Mouse (Mus musculus) ES-E14 (cell line): ENCODE measurements around the gene Gm17509. TPM values are rescaled to one million over a fixed set of nuclear protein-coding genes. Genes with fewer than 3 reads are reported as not detected.

Experiments used
- DNase-seq: peaks from one replicate; pipeline ENCODE4 v3.0.0-alpha.2; 2013; ENCODE audit warnings: low read depth, low spot score
- H3K27ac ChIP-seq: 2 replicates; pipeline ENCODE4 v1.5.1; 2012; ENCODE audit warnings: low read depth, mild to moderate bottlenecking, low read length, moderate library complexity, mixed read lengths; ENCODE audit not compliant: poor library complexity, insufficient read depth, severe bottlenecking
- H3K36me3 ChIP-seq: 2 replicates; pipeline ENCODE4 v1.6.1; 2012; ENCODE audit warnings: mild to moderate bottlenecking, low read length, moderate library complexity, mixed read lengths; ENCODE audit not compliant: control insufficient read depth, poor library complexity, insufficient read depth, severe bottlenecking
- H3K4me1 ChIP-seq, 2 experiments: fragments of 150-350 bp in 1 of 2; sonication (generic) in 1 of 2; 2 replicates each; pipeline ENCODE4 v1.6.1; 2012; ENCODE audit warnings: low read length in 2 of 2, mild to moderate bottlenecking in 1 of 2, mixed read lengths in 1 of 2; ENCODE audit not compliant: control insufficient read depth in 2 of 2, insufficient read depth in 2 of 2, poor library complexity in 1 of 2
- H3K4me3 ChIP-seq, 2 experiments: fragments of 150-350 bp in 1 of 2; sonication (generic) in 1 of 2; 2 replicates each; pipeline ENCODE4 v1.5.1; 2012; ENCODE audit warnings: low read length in 2 of 2, low read depth in 1 of 2, mild to moderate bottlenecking in 1 of 2, mixed read lengths in 1 of 2; ENCODE audit not compliant: insufficient read depth in 1 of 2, poor library complexity in 1 of 2, severe bottlenecking in 1 of 2
- H3K9ac ChIP-seq: 2 replicates; pipeline ENCODE4 v1.6.1; 2012; ENCODE audit warnings: low read depth, mild to moderate bottlenecking, low read length, mixed read lengths; ENCODE audit not compliant: poor library complexity, insufficient read depth, severe bottlenecking
- H3K9me3 ChIP-seq: fragments of 150-350 bp; sonication (generic); 2 replicates; pipeline ENCODE4 v1.6.1; 2012; ENCODE audit warnings: low read depth, mild to moderate bottlenecking, low read length; ENCODE audit not compliant: control insufficient read depth, insufficient read depth
- CHD2 ChIP-seq: IDR thresholded peaks from 2 replicates; pipeline ENCODE4 v1.6.1; 2014; ENCODE audit warnings: mild to moderate bottlenecking, low read depth, low read length, inconsistent platforms
- HCFC1 ChIP-seq: IDR thresholded peaks from 2 replicates; pipeline ENCODE4 v1.6.1; 2012; ENCODE audit warnings: low read length, inconsistent platforms, borderline replicate concordance; ENCODE audit not compliant: insufficient read depth
- MAFK ChIP-seq: IDR thresholded peaks from 2 replicates; pipeline ENCODE4 v1.6.1; 2014; ENCODE audit warnings: mild to moderate bottlenecking, low read depth, low read length, inconsistent platforms; ENCODE audit not compliant: insufficient read depth
- ZC3H11A ChIP-seq: IDR thresholded peaks from 2 replicates; pipeline ENCODE4 v1.6.1; 2012; ENCODE audit warnings: low read depth, mild to moderate bottlenecking, inconsistent platforms, low read length, borderline replicate concordance
- ZNF384 ChIP-seq: IDR thresholded peaks from 2 replicates; pipeline ENCODE4 v1.6.1; 2012; ENCODE audit warnings: low read depth, low read length, inconsistent platforms
- in situ Hi-C, 2 experiments: fragments of 600-800 bp; cut with MboI; formaldehyde crosslinking; loops; one replicate each; pipeline ENCODE4 v1.15.1; 2025; ENCODE audit warnings: low sequenced_read_pairs in 2 of 2, inconsistent platforms in 1 of 2; ENCODE audit not compliant: unreplicated experiment in 2 of 2
- total RNA-seq: library from RNA; depleted of rRNA; stranded (reverse); fragments of 300-350 nt; gene quantifications from 2 replicates; pipeline ENCODE4 v1.2.3, GENCODE M21; 2012

The Gm17509 gene
- total RNA-seq, 1 experiment: 1.3 TPM

- no peak overlapping the region for H3K4me3 ChIP-seq
- no peak overlapping the region for H3K27ac ChIP-seq
- no peak for TF ChIP-seq ZNF384
- no peak for TF ChIP-seq CHD2
- TF ChIP-seq MAFK: no peak
- TF ChIP-seq HCFC1: no peak
- no peak for TF ChIP-seq ZC3H11A
- in situ Hi-C loops: no loop called here
- DNase-seq: no peak
- no peak overlapping the region for H3K9ac ChIP-seq
- H3K9me3 ChIP-seq: no peaks in the 10 kb centered on the region
- H3K4me1 ChIP-seq: peaks cover 0 to 9% of the 10 kb centered on the region in 2 experiments; a peak in 2 of 4 replicates
- peaks cover 16% of the 10 kb centered on the region for H3K36me3 ChIP-seq
These were observed 21.7 kb upstream of the Gm17509 start for GRCm38 (mm10) chr13:117242621-117243020.

- Histone ChIP-seq H3K9ac (no peak overlapping the region), H3K4me1 (peaks cover 0 to 9% of the 10 kb centered on the region in 2 experiments; a peak in 2 of 4 replicates), H3K4me3 (no peak overlapping the region), H3K27ac (no peak overlapping the region), H3K9me3 (no peaks in the 10 kb centered on the region), H3K36me3 (peaks cover 16% of the 10 kb centered on the region)
- DNase-seq: no peak
- TF ChIP-seq CHD2 (no peak), HCFC1 (no peak), MAFK (no peak), ZC3H11A (no peak)
- in situ Hi-C loops: no loop called here
These were observed 21.2 kb upstream of the Gm17509 start for GRCm38 (mm10) chr13:117242063-117242462.

GRCm38 (mm10) chr13:117237111-117237510 lies 16.2 kb upstream of the Gm17509 start:
- Histone ChIP-seq H3K4me1 (peaks cover 0 to 20% of the 10 kb centered on the region in 2 experiments; a peak in 3 of 4 replicates), H3K9me3 (no peaks in the 10 kb centered on the region), H3K4me3 (no peak overlapping the region), H3K36me3 (peaks cover 18% of the 10 kb centered on the region), H3K27ac (no peak overlapping the region), H3K9ac (no peak overlapping the region)
- TF ChIP-seq ZNF384: no peak
- no peak for TF ChIP-seq ZC3H11A
- TF ChIP-seq CHD2: no peak
- TF ChIP-seq HCFC1: no peak
- DNase-seq: no peak
- in situ Hi-C loops: no loop called here

- Histone ChIP-seq H3K4me1 (peaks cover 2 to 20% of the 10 kb centered on the region in 2 experiments; a peak in 3 of 4 replicates), H3K36me3 (peaks cover 18% of the 10 kb centered on the region), H3K9me3 (no peaks in the 10 kb centered on the region), H3K4me3 (no peak overlapping the region), H3K9ac (no peak overlapping the region), H3K27ac (no peak overlapping the region)
- TF ChIP-seq HCFC1 (no peak), MAFK (no peak), ZNF384 (no peak), CHD2 (no peak), ZC3H11A (no peak)
- no peak for DNase-seq
- in situ Hi-C loops: no loop called here
These were observed 14.8 kb upstream of the Gm17509 start for GRCm38 (mm10) chr13:117235530-117236212.
